Mouse (Mus musculus): ENCODE data around the gene Nckap5. TPM values are rescaled to one million over a fixed set of nuclear protein-coding genes. Genes with fewer than 3 reads are reported as not detected.
A peak's percentile ranks its signal among the peaks of the same experiment; 100 is the strongest.

Gene Nckap5
- polyA plus RNA-seq, 1 experiment from 2014 or later, result 24.7 TPM

DNA sequence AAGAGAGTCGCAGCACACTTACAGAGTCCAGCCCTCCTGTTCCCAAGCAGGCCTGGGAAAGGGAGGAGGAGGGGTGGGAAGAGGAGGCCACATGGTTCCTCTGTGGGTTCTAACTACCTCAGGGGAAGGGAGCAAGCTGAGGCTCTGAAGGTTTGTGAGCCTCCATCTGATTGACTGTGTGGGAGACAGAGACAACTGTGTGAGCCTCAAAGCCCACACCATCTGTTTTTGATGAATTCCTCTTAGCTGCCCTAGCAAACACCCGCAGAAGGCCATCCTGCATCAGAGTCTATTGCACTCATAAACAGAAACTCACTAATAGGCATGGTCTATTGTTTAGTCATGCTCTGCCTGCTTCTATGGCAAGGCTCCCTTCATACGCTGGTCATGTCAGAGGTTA is 834.1 kb downstream of the Nckap5 start:
- H3K4me3 ChIP-seq, result no peak overlapping the region
- no peak for ATAC-seq (replicated peaks)
- no peak overlapping the region for H3K4me2 ChIP-seq (replicated peaks)
- H3K4me1 ChIP-seq, result no peaks in the 10 kb centered on the region
- H3K36me3 ChIP-seq, result no peaks in the 10 kb centered on the region
- no peak overlapping the region for H3K9ac ChIP-seq (replicated peaks)
- no peak overlapping the region for H3K27ac ChIP-seq (replicated peaks)
- H3K9me3 ChIP-seq, result no peaks in the 10 kb centered on the region
- 63% methylated on average over 3 of the region's 3 CpGs for WGBS
- no peaks in the 10 kb centered on the region for H3K27me3 ChIP-seq

DNA sequence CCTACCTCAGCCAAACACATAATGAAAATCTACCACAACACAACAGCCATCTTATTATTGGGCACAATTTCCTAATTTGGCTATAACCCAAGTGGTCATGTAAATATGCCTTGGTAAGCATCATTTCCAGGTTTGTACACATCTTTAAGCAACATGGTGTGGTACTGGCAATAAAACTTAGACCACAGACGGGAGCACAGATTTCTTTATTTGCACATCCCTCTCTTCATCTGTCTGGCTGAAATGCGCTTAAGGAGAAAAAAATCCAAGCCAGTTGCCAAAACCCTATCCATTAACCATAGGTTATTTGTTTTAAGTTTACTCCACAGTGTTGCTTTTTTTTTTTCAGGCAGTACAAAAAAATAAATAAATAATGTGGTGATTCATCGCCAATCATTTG is 842.8 kb downstream of the Nckap5 start:
- Histone ChIP-seq H3K36me3 (no peaks in the 10 kb centered on the region), H3K9me3 (no peaks in the 10 kb centered on the region), H3K9ac (replicated peaks) (no peak overlapping the region), H3K4me3 (no peak overlapping the region), H3K27ac (replicated peaks) (no peak overlapping the region), H3K4me1 (peaks cover 4% of the 10 kb centered on the region; the same call in 1 of the 2 replicates), H3K27me3 (no peaks in the 10 kb centered on the region), H3K4me2 (replicated peaks) (no peak overlapping the region)
- ATAC-seq (replicated peaks), result peak; percentile 80
- WGBS, result 61% methylated on average over 3 of the region's 3 CpGs

DNA sequence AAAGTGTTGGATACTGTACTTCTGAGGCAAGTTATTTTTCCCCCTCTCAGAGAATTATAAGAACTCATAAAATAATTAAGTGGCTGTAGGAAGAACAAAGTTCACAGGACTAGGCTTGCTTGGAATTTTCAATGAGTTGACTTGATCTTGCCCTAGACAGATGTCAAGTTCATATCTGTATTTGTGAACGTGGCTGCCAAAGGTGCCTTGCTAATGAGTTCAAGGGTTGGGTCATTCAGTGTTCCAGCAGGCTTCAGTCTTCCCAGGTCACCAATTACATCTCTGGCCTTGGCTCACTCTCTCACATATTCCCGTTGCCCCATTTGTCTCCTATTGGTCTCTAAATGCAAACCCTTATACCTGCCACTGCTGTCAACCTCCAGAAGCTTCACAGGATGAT is 846.0 kb downstream of the Nckap5 start:
- WGBS, result 69% methylated on average over 2 of the region's 2 CpGs
- ATAC-seq (replicated peaks), result no peak
- no peak overlapping the region for H3K4me2 ChIP-seq (replicated peaks)

DNA sequence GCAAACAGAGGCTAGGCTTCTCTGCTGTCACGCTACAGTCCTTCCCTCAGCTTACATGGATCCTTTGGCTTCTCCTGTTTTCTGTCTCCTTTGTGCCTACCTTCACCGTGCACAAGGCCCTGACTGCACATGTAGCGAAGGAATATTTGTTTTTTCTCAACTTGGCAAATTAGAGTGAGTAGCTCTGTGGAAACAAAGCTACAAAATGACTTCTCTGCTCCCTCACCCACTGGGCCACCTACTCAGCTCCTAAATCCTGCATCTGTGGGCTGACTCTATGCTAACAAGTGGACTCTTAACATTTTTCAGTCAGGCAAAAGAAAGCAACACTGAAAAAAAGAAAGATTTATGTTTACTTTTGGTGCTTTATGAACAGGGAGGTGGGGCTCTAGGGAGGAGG is 856.0 kb downstream of the Nckap5 start:
- ATAC-seq (replicated peaks), result no peak
- WGBS, result 87% methylated on average over 3 of the region's 3 CpGs

More for the DNA sequence above, 846.0 kb downstream of the Nckap5 start:
- Histone ChIP-seq H3K4me3 (no peak overlapping the region), H3K27ac (replicated peaks) (no peak overlapping the region), H3K27me3 (no peaks in the 10 kb centered on the region), H3K9me3 (no peaks in the 10 kb centered on the region), H3K4me1 (peaks cover 10% of the 10 kb centered on the region; the same call in 1 of the 2 replicates), H3K36me3 (no peaks in the 10 kb centered on the region), H3K9ac (replicated peaks) (no peak overlapping the region)

DNA sequence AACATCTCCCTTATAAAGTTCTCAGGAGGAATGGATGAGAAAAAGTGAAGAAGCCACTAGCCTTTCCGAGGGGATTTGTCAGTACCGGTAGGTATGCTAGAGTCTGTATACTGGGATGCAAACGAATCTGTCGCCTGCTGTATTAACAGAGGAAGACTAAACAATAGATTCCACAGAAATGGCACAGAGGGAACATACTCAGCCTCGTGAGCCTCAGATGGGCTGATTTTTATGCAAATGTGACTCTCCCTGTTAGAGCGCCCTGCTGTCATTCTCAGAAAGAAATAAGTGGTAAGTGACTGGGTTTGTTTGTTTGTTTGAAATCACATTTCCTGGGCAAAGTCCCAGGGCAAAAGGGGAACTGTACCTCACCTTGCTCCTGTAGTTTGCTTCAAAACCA is 858.7 kb downstream of the Nckap5 start:
- H3K4me3 ChIP-seq, result no peak overlapping the region
- 0 out of 2 replicates have a peak, but pooled peaks have one; percentile 36 for ATAC-seq (replicated peaks)
- H3K9me3 ChIP-seq, result no peaks in the 10 kb centered on the region
- no peaks in the 10 kb centered on the region for H3K4me1 ChIP-seq
- 12% methylated on average over 6 of the region's 6 CpGs for WGBS
- no peaks in the 10 kb centered on the region for H3K27me3 ChIP-seq
- H3K36me3 ChIP-seq, result no peaks in the 10 kb centered on the region
- H3K4me2 ChIP-seq (replicated peaks), result no peak overlapping the region
- 0 out of 2 replicates have a peak overlapping the region, but pooled peaks have one; percentile 25 for H3K27ac ChIP-seq (replicated peaks)
- H3K9ac ChIP-seq (replicated peaks), result no peak overlapping the region

More for the DNA sequence above, 856.0 kb downstream of the Nckap5 start:
- Histone ChIP-seq H3K9ac (replicated peaks) (no peak overlapping the region), H3K4me1 (0 out of 2 replicates have a peak, but pooled peaks cover 3% of the 10 kb centered on the region), H3K4me2 (replicated peaks) (no peak overlapping the region), H3K9me3 (no peaks in the 10 kb centered on the region), H3K4me3 (no peak overlapping the region), H3K27ac (replicated peaks) (no peak overlapping the region), H3K36me3 (no peaks in the 10 kb centered on the region), H3K27me3 (no peaks in the 10 kb centered on the region)

DNA sequence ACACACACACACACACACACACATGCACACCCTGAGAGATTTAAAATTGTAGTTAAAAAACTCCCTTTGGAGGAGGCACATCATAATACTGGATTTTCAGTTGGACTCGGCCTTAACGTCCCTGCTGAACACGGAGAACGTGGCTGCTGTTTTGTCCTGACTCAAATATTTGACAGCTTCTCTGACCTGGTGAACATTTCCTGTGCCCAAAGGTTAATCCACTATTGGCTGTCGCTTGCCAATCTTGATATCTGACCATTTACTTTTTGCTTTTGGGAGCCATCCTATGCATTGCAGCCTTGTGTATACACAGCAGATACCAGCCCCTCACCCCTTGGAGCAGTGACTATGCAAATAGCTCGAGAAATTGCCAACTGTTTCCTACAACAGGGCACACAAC is 862.9 kb downstream of the Nckap5 start:
- Histone ChIP-seq H3K36me3 (peaks cover 3% of the 10 kb centered on the region; the same call in 1 of the 2 replicates), H3K4me3 (no peak overlapping the region), H3K27ac (replicated peaks) (no peak overlapping the region), H3K4me1 (no peaks in the 10 kb centered on the region), H3K27me3 (no peaks in the 10 kb centered on the region), H3K9me3 (no peaks in the 10 kb centered on the region), H3K4me2 (replicated peaks) (no peak overlapping the region), H3K9ac (replicated peaks) (no peak overlapping the region)
- ATAC-seq (replicated peaks), result no peak
- 88% methylated on average over 6 of the region's 6 CpGs for WGBS

DNA sequence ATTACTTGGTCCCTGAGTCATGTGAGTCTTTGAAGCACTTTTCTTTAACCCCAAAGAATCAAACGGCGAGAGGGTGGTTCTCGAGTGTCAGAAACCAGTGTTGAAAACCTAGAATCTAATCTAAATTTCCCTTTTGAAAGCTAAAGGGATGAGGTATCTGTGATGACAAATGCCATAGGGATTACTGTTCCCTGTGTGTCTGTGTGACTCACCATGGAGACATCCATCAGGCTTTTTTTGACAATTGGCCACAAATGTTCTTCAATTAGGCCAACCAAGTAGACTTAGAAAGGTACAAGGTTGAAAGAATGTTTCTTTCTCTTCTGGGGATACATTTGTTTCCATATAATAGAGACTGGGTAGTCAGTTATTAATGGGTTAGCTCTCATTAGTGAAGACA is 879.6 kb downstream of the Nckap5 start:
- WGBS, result 92% methylated on average over 3 of the region's 3 CpGs
- Histone ChIP-seq H3K27ac (replicated peaks) (no peak overlapping the region), H3K36me3 (no peaks in the 10 kb centered on the region), H3K4me3 (no peak overlapping the region), H3K9ac (replicated peaks) (no peak overlapping the region), H3K27me3 (no peaks in the 10 kb centered on the region), H3K4me2 (replicated peaks) (no peak overlapping the region), H3K9me3 (no peaks in the 10 kb centered on the region), H3K4me1 (no peaks in the 10 kb centered on the region)
- ATAC-seq (replicated peaks), result no peak

DNA sequence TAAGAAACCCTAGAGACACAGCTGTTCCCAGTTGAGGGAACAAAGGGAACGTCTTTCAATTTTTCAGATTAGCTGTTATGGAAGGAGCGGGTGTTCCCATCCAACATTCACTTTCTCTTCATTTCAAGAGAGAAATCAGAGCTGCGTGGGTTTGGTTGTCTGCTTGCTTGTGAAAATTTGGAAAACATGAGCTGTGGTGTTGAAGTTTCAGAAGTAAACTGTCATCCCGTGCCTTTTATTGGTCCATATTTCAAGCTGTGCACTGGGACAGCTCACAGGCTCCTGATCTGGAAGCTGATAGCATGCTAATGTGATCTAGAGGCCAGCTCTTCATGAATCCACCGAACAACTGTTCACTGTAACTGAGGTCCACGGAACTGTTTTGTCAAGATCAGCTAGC is 881.5 kb downstream of the Nckap5 start:
- no peak overlapping the region for H3K27ac ChIP-seq (replicated peaks)
- no peaks in the 10 kb centered on the region for H3K27me3 ChIP-seq
- no peak overlapping the region for H3K4me2 ChIP-seq (replicated peaks)
- 74% methylated on average over 6 of the region's 6 CpGs for WGBS
- H3K4me1 ChIP-seq, result peaks cover 5% of the 10 kb centered on the region; the same call in 1 of the 2 replicates
- H3K9ac ChIP-seq (replicated peaks), result no peak overlapping the region
- H3K36me3 ChIP-seq, result no peaks in the 10 kb centered on the region
- ATAC-seq (replicated peaks), result no peak
- no peak overlapping the region for H3K4me3 ChIP-seq
- H3K9me3 ChIP-seq, result no peaks in the 10 kb centered on the region

DNA sequence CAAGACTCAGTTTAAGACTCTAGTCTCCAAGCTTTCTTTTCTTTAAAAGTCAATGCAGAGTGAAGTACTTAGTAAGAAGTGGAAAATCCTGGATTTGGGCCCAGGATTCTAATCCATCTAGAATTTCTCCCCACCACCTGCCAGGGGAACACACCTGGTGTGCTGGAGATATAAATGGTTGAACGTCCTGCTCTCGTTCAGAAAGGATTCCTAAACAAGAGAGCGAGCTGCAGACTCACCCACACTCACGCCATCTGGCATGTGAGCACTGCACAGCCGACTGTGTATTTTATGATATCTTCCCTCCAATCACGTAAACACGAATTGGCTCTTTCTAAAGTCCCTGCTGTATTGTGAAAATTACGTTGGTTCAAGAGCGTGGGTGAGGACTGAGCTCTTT is 885.5 kb downstream of the Nckap5 start:
- Histone ChIP-seq H3K4me2 (replicated peaks) (no peak overlapping the region), H3K27me3 (no peaks in the 10 kb centered on the region), H3K36me3 (no peaks in the 10 kb centered on the region), H3K9ac (replicated peaks) (no peak overlapping the region), H3K9me3 (no peaks in the 10 kb centered on the region), H3K4me1 (peaks cover 5% of the 10 kb centered on the region; the same call in 1 of the 2 replicates), H3K4me3 (no peak overlapping the region), H3K27ac (replicated peaks) (no peak overlapping the region; the same call in 1 of the 2 replicates)
- no peak for ATAC-seq (replicated peaks)
- WGBS, result 56% methylated on average over 9 of the region's 9 CpGs

DNA sequence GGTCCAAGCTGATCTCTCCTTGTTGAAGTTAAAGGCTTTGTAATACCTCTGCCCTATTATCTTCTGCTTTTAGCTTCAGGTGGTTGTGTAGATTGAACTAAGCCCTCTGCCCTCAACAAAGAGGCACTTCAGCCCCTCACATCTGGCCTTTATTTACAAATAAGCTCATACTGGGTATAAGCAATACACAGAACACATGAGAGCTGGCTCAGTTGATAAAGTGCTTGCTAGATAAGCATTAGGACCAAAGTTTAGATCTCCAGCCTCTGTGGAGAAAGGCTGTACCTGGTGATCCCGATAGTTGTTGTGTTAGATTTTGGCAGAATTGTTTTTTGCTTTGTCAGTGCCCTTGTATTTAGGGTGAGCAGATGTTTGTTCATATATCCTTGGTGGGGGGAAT is 887.3 kb downstream of the Nckap5 start:
- 93% methylated on average over 1 of the region's 1 CpGs for WGBS

DNA sequence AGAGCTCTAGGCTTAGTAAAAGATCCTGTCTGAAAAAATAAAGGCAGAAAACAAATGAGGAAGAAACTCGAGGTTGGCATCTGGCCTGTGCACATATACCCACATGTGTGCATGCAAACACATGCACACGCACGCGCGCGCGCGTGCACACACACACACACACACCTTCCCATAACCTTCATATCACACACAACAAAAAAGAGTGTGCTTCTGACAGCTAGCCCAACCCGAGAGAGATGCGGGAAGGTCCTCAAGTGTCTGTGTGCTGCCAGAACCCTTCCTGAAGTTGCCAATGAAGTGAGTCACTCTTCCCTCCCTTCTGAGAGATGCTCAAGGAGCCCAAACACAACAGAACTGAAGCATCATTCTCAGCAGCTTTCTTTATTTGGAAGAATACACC is 905.1 kb downstream of the Nckap5 start:
- Histone ChIP-seq H3K27me3 (no peaks in the 10 kb centered on the region), H3K9me3 (no peaks in the 10 kb centered on the region), H3K4me3 (no peak overlapping the region), H3K4me1 (no peaks in the 10 kb centered on the region), H3K9ac (replicated peaks) (no peak overlapping the region), H3K27ac (replicated peaks) (no peak overlapping the region), H3K36me3 (no peaks in the 10 kb centered on the region), H3K4me2 (replicated peaks) (no peak overlapping the region)
- 93% methylated on average over 10 of the region's 10 CpGs for WGBS
- ATAC-seq (replicated peaks), result no peak

More for the DNA sequence above, 887.3 kb downstream of the Nckap5 start:
- Histone ChIP-seq H3K4me3 (no peak overlapping the region), H3K27ac (replicated peaks) (no peak overlapping the region), H3K4me1 (peaks cover 5% of the 10 kb centered on the region; the same call in 1 of the 2 replicates), H3K36me3 (no peaks in the 10 kb centered on the region), H3K9me3 (no peaks in the 10 kb centered on the region), H3K27me3 (no peaks in the 10 kb centered on the region), H3K9ac (replicated peaks) (no peak overlapping the region), H3K4me2 (replicated peaks) (no peak overlapping the region)
- ATAC-seq (replicated peaks), result no peak

DNA sequence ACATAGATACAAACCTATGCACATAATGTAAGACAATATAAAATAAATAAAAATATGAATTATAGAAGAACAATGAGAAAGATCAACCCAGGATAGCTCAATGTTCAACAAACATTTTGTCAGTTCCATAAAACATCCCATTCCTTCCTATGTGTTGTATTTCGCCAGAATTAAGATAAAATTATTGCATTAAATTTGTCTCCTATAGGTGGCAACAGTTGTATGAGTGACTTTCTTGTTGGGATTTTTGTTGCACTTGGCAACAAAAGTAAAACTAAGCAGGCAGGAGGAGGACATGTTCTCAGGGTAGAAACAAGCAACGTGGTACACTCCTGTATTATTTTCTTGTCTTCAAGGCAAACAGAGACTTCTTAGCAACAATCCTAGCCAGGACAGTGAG is 907.5 kb downstream of the Nckap5 start:
- Histone ChIP-seq H3K9ac (replicated peaks) (no peak overlapping the region), H3K36me3 (no peaks in the 10 kb centered on the region), H3K9me3 (no peaks in the 10 kb centered on the region), H3K4me2 (replicated peaks) (no peak overlapping the region), H3K27ac (replicated peaks) (no peak overlapping the region), H3K4me3 (no peak overlapping the region), H3K4me1 (no peaks in the 10 kb centered on the region), H3K27me3 (no peaks in the 10 kb centered on the region)
- ATAC-seq (replicated peaks), result no peak
- 80% methylated on average over 2 of the region's 2 CpGs for WGBS

DNA sequence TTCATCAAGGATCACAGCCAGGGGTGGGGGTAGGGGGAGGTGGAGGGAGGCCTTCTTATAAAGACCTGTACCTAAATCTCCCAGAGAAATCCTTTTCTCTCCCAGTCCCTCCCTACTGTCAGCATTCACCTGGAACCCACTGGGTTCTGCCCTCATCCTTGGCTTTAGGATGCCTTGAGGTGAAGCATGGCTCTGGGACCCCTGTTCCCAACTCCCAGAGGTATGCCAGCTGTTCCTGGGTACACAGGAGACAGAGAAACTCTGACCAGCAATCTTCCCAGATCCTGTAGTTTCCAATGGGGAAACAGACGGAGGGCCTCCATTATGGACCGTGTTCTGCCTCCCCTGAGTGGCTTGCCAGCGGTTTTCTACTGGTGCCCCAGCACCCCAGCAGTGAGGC is 909.9 kb downstream of the Nckap5 start:
- no peak overlapping the region for H3K27ac ChIP-seq (replicated peaks)
- H3K4me2 ChIP-seq (replicated peaks), result no peak overlapping the region
- 97% methylated on average over 3 of the region's 3 CpGs for WGBS
- ATAC-seq (replicated peaks), result no peak
- H3K4me3 ChIP-seq, result no peak overlapping the region
- no peaks in the 10 kb centered on the region for H3K9me3 ChIP-seq
- no peak overlapping the region for H3K9ac ChIP-seq (replicated peaks)
- no peaks in the 10 kb centered on the region for H3K36me3 ChIP-seq
- no peaks in the 10 kb centered on the region for H3K27me3 ChIP-seq
- H3K4me1 ChIP-seq, result no peaks in the 10 kb centered on the region
